18 mouse cellular contexts compared by ENCODE assay signal in the genomic region with DNA sequence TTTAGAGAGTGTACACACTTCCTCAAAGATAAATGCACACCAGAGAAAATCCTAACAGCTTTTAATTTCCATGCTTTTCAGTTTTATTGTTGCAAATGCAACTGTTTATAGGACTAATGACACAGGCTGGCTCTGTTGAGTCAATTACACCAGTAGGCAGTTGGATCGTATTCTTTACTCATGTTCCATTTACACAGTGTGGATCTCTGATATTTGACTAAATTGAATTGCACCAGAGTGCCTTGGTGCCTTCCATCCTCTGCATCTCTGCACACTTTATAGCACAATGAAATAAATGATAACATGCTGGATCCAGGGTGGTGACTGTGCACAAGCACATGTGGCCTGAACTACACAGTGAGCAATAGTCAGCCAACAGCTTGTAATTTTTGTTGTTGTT.
"Had no signal": no experiment of that assay in that cellular context is flagged by ENCODE, and none has a peak within 500 bp of the region (broad histone marks: within the 10 kb centered on the region; RNA-seq: fewer than 3 reads in every experiment).

No protein-coding gene starts in this region.

- H3K9me3 ChIP-seq: midbrain, embryonic 10.5 days; midbrain, embryonic 12.5 days; midbrain, embryonic 15.5 days; neural tube, embryonic 12.5 days had no signal

- DNase-seq: lung, adult 18-20 months; lung, embryonic 14.5 days; lung, postnatal 10 days; lung, postnatal 4 days; retina, postnatal 1 day; right cerebral cortex, adult 18-20 months; right cerebral cortex, postnatal 25 days; right cerebral cortex, postnatal 4 days; spleen, adult 18-20 months; thymus, adult 18-20 months; thymus, postnatal 14 days; thymus, postnatal 36 days had no signal

- H3K36me3 ChIP-seq: midbrain, embryonic 10.5 days; midbrain, embryonic 12.5 days; midbrain, embryonic 15.5 days; neural tube, embryonic 12.5 days had no signal

- H3K27ac ChIP-seq: liver, embryonic 14.5 days; midbrain, embryonic 10.5 days; midbrain, embryonic 12.5 days; midbrain, embryonic 15.5 days; neural tube, embryonic 12.5 days had no signal

- H3K4me1 ChIP-seq: midbrain, embryonic 10.5 days; midbrain, embryonic 12.5 days; midbrain, embryonic 15.5 days; neural tube, embryonic 12.5 days had no signal

- H3K9ac ChIP-seq: liver, embryonic 14.5 days; lung, embryonic 14.5 days; midbrain, embryonic 12.5 days; midbrain, embryonic 15.5 days; neural tube, embryonic 12.5 days had no signal

- ATAC-seq: midbrain, embryonic 15.5 days had no signal

- H3K27me3 ChIP-seq: midbrain, embryonic 12.5 days; midbrain, embryonic 15.5 days; neural tube, embryonic 12.5 days had no signal

- H3K4me3 ChIP-seq: midbrain, embryonic 10.5 days; midbrain, embryonic 12.5 days; midbrain, embryonic 15.5 days; myocyte; neural tube, embryonic 12.5 days had no signal

- H3K4me2 ChIP-seq: lung, embryonic 14.5 days; midbrain, embryonic 12.5 days; midbrain, embryonic 15.5 days; neural tube, embryonic 12.5 days had no signal
